Mouse (Mus musculus): ENCODE results near the gene Stx17. TPM values are rescaled to one million over a fixed set of nuclear protein-coding genes. Genes with fewer than 3 reads are reported as not detected.

The Stx17 gene
- 21.3 and 21.9 TPM in 2 replicates for polyA plus RNA-seq (2014; fragmentation: Nextera tagmentation; extraction: Ambion mirVana)

DNA sequence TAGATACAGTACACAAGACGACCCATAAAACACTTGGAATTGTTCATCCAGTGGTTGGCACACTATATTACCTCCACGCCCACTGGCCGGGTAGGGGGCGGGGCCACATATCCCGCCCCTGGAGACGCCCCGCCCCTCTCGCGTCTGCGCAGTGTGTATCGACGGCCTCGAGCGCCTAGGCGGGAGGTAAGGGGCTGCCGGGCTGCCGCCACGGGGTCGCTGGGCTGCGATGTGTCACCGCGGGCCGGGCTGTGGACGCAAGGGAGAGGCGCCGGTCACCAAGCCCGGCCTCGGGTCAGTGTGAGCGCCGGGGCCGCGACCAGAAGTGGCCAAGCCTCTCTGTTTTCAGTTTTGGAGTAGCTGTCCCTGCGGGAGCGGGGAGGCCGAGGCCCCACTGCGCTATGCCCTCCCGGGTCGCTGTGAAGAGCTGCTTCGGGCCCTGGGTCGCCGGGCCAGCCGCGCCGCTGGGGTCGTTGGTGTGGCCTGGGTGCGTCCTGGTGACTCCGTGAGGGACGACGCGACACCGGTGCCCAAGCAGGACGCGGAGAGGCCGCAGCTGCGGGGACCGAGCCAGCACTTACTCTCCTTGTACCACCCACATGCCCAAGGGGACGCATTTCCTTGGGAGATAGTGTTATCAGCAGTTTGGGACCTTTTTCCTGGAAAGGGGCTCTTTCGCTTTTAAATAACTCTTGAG lies at the start of gene Stx17:
Gene Stx17 (plus strand): TSS at position 143 of the 697 bp plus-strand sequence.
- no peaks in the 10 kb centered on the region for H3K27me3 ChIP-seq (ENCODE audit: control insufficient read depth, insufficient read depth, low read length)
- H3K4me3 ChIP-seq (ENCODE audit: low read depth, low read length) = peak within 1 kb of the TSS; percentile 75
- no peaks in the 10 kb centered on the region for H3K4me1 ChIP-seq (ENCODE audit: control insufficient read depth, insufficient read depth, low read length)
- H3K27ac ChIP-seq (ENCODE audit: low read depth, low read length) = no peak within 1 kb of the TSS
- peak; percentile 100 for ATAC-seq (replicated peaks; ENCODE audit: insufficient number of reproducible peaks, low FRiP score, low TSS enrichment)
- peak within 1 kb of the TSS; percentile 89 for H3K9ac ChIP-seq (ENCODE audit: low read depth, low read length)
- peak within 1 kb of the TSS; percentile 74 for H3K4me2 ChIP-seq
- H3K9me3 ChIP-seq (replicated peaks; ENCODE audit: control insufficient read depth, low read length) = no peaks in the 10 kb centered on the region
- WGBS (ENCODE audit: insufficient replicate concordance) = under 1% methylated on average over 58 of the region's 58 CpGs
- no peaks in the 10 kb centered on the region for H3K36me3 ChIP-seq (ENCODE audit: control insufficient read depth, insufficient read depth, low read length)

GRCm38 (mm10) chr4:48076693-48077471 lies 47.8 kb upstream of the Stx17 start:
- Histone ChIP-seq H3K27me3 (ENCODE audit: control insufficient read depth, insufficient read depth, low read length) (no peaks in the 10 kb centered on the region), H3K27ac (ENCODE audit: low read depth, low read length) (no peak overlapping the region), H3K4me3 (ENCODE audit: low read depth, low read length) (no peak overlapping the region), H3K4me1 (ENCODE audit: control insufficient read depth, insufficient read depth, low read length) (peaks cover 6% of the 10 kb centered on the region), H3K36me3 (ENCODE audit: control insufficient read depth, insufficient read depth, low read length) (no peaks in the 10 kb centered on the region), H3K4me2 (no peak overlapping the region), H3K9me3 (replicated peaks; ENCODE audit: control insufficient read depth, low read length) (no peaks in the 10 kb centered on the region), H3K9ac (ENCODE audit: low read depth, low read length) (no peak overlapping the region)
- WGBS (ENCODE audit: insufficient replicate concordance) = 63% methylated on average over 13 of the region's 13 CpGs
- ATAC-seq (replicated peaks; ENCODE audit: insufficient number of reproducible peaks, low FRiP score, low TSS enrichment) = peak; percentile 22; the same call in 1 of the 2 replicates

GRCm38 (mm10) chr4:48078213-48078612 lies 46.5 kb upstream of the Stx17 start:
- Histone ChIP-seq H3K9me3 (replicated peaks; ENCODE audit: control insufficient read depth, low read length) (no peaks in the 10 kb centered on the region), H3K36me3 (ENCODE audit: control insufficient read depth, insufficient read depth, low read length) (no peaks in the 10 kb centered on the region), H3K27me3 (ENCODE audit: control insufficient read depth, insufficient read depth, low read length) (no peaks in the 10 kb centered on the region), H3K4me3 (ENCODE audit: low read depth, low read length) (no peak overlapping the region), H3K4me2 (peak overlapping the region; percentile 14), H3K9ac (ENCODE audit: low read depth, low read length) (no peak overlapping the region), H3K4me1 (ENCODE audit: control insufficient read depth, insufficient read depth, low read length) (peaks cover 6% of the 10 kb centered on the region), H3K27ac (ENCODE audit: low read depth, low read length) (no peak overlapping the region)
- no peak for ATAC-seq (replicated peaks; ENCODE audit: insufficient number of reproducible peaks, low FRiP score, low TSS enrichment)
- 11% methylated on average over 4 of the region's 4 CpGs for WGBS (ENCODE audit: insufficient replicate concordance)

DNA sequence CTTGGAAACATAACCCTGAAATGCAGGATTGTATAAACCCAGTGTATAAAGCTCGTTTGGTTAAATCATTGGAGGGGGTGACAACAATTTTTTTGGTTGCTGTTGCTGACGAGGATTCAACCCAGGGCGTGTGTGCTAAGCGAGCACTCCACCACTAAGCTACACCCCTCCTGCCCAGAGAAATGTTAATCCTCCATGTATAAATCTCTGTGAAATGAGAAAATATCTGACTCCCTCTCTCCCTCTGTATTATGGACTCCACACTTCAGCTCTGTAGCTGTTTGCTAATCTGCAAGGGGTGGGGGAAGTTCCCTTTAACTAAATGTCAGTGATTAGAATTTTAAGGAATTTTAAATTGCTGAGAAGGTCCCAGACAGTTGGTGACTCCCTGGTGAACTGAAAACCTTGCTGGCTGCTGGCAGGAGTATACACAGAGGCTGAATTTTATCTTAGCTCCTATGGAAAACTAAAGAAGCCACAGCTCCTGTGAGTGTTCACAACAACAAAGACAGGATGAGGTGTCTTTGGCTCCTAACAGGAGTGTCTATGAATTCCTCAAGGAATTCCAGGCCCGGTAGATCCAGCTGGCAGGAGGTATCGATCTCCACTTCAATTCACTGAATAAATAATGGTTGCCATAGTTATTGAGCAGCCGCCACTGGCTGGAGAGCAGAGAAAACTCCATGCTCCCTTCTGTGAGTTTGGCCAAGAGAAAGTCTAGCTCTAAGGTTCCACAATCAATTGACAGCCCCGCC lies 45.3 kb upstream of the Stx17 start:
- Histone ChIP-seq H3K9ac (ENCODE audit: low read depth, low read length) (no peak overlapping the region), H3K4me2 (no peak overlapping the region), H3K27me3 (ENCODE audit: control insufficient read depth, insufficient read depth, low read length) (no peaks in the 10 kb centered on the region), H3K27ac (ENCODE audit: low read depth, low read length) (no peak overlapping the region), H3K9me3 (replicated peaks; ENCODE audit: control insufficient read depth, low read length) (no peaks in the 10 kb centered on the region), H3K4me1 (ENCODE audit: control insufficient read depth, insufficient read depth, low read length) (peaks cover 6% of the 10 kb centered on the region), H3K36me3 (ENCODE audit: control insufficient read depth, insufficient read depth, low read length) (no peaks in the 10 kb centered on the region), H3K4me3 (ENCODE audit: low read depth, low read length) (no peak overlapping the region)
- ATAC-seq (replicated peaks; ENCODE audit: insufficient number of reproducible peaks, low FRiP score, low TSS enrichment) = no peak
- 56% methylated on average over 8 of the region's 8 CpGs for WGBS (ENCODE audit: insufficient replicate concordance)

DNA sequence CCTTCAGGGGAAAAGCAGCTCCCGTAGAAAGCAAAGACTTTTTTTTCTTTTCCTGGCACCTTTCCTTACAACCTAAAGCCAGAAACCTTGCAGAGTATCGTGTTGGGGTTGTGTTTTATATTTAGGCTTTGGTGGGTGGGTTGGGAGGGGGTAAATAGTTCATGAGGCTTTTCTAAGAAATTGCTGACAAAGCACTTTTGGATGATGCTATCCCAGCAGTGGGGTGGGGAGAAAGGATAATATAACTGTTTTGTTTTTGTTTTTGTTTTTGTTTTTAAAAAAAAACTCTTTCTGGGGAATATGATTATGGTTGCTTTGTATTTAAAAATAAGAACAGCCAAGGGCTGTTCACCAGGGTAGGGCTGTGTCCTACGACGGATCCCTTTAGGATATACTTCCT lies 41.3 kb upstream of the Stx17 start:
- 89% methylated on average over 4 of the region's 4 CpGs for WGBS (ENCODE audit: insufficient replicate concordance)

GRCm38 (mm10) chr4:48086609-48087008 lies 38.1 kb upstream of the Stx17 start:
- WGBS (ENCODE audit: insufficient replicate concordance) = 58% methylated on average over 6 of the region's 6 CpGs
- ATAC-seq (replicated peaks; ENCODE audit: insufficient number of reproducible peaks, low FRiP score, low TSS enrichment) = no peak

More for the DNA sequence above, 41.3 kb upstream of the Stx17 start:
- ATAC-seq (replicated peaks; ENCODE audit: insufficient number of reproducible peaks, low FRiP score, low TSS enrichment) = no peak
- no peak overlapping the region for H3K27ac ChIP-seq (ENCODE audit: low read depth, low read length)
- H3K4me2 ChIP-seq = no peak overlapping the region
- H3K4me1 ChIP-seq (ENCODE audit: control insufficient read depth, insufficient read depth, low read length) = no peaks in the 10 kb centered on the region
- H3K36me3 ChIP-seq (ENCODE audit: control insufficient read depth, insufficient read depth, low read length) = no peaks in the 10 kb centered on the region
- H3K27me3 ChIP-seq (ENCODE audit: control insufficient read depth, insufficient read depth, low read length) = no peaks in the 10 kb centered on the region
- no peak overlapping the region for H3K4me3 ChIP-seq (ENCODE audit: low read depth, low read length)
- H3K9me3 ChIP-seq (replicated peaks; ENCODE audit: control insufficient read depth, low read length) = no peaks in the 10 kb centered on the region
- H3K9ac ChIP-seq (ENCODE audit: low read depth, low read length) = no peak overlapping the region

DNA sequence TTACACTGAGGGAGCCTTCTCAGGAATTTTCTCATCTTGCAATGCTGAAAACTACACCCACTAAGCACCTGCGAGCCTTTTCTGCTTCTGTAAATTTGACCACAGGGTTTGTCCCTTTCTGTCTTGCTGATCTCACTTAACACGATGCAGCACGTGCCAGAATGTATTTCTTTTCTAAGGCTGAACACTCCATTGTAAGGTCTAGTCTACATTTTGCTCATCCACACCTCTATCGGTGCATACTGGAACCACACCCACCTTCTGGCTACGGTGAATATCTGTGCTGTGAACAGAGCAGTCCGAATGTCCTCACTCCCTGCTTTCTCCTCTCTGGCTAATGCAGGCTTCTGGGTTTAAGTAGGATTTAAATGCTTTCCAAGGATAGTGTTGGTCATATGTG lies 37.2 kb upstream of the Stx17 start:
- WGBS (ENCODE audit: insufficient replicate concordance) = 75% methylated on average over 6 of the region's 6 CpGs
- Histone ChIP-seq H3K27me3 (ENCODE audit: control insufficient read depth, insufficient read depth, low read length) (no peaks in the 10 kb centered on the region), H3K4me1 (ENCODE audit: control insufficient read depth, insufficient read depth, low read length) (no peaks in the 10 kb centered on the region), H3K4me3 (ENCODE audit: low read depth, low read length) (no peak overlapping the region), H3K9me3 (replicated peaks; ENCODE audit: control insufficient read depth, low read length) (no peaks in the 10 kb centered on the region), H3K4me2 (no peak overlapping the region), H3K27ac (ENCODE audit: low read depth, low read length) (no peak overlapping the region), H3K9ac (ENCODE audit: low read depth, low read length) (no peak overlapping the region), H3K36me3 (ENCODE audit: control insufficient read depth, insufficient read depth, low read length) (no peaks in the 10 kb centered on the region)
- ATAC-seq (replicated peaks; ENCODE audit: insufficient number of reproducible peaks, low FRiP score, low TSS enrichment) = no peak

More at GRCm38 (mm10) chr4:48086609-48087008, 38.1 kb upstream of the Stx17 start:
- H3K27ac ChIP-seq (ENCODE audit: low read depth, low read length) = no peak overlapping the region
- no peaks in the 10 kb centered on the region for H3K9me3 ChIP-seq (replicated peaks; ENCODE audit: control insufficient read depth, low read length)
- no peak overlapping the region for H3K4me3 ChIP-seq (ENCODE audit: low read depth, low read length)
- H3K36me3 ChIP-seq (ENCODE audit: control insufficient read depth, insufficient read depth, low read length) = no peaks in the 10 kb centered on the region
- no peak overlapping the region for H3K4me2 ChIP-seq
- no peaks in the 10 kb centered on the region for H3K27me3 ChIP-seq (ENCODE audit: control insufficient read depth, insufficient read depth, low read length)
- H3K9ac ChIP-seq (ENCODE audit: low read depth, low read length) = no peak overlapping the region
- H3K4me1 ChIP-seq (ENCODE audit: control insufficient read depth, insufficient read depth, low read length) = no peaks in the 10 kb centered on the region

DNA sequence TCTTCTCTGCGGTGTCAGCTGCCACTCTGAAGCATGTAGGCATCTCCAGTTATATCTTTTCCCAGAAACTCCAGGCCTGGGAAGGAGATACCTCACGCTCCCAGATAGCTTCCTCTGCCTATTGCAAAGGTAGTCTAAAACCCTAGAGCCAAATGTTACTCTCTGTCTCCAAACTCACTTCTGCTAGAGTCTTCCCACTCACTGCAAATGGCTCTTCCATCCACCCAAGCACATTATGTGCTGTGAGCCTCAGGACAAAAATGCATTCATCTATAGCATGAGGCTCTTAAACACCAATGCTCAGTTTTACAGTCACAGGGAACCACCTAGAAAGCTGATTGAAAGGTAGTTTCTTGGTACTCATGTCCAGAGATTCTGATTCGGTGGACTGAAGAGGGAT lies 31.5 kb upstream of the Stx17 start:
- Histone ChIP-seq H3K27ac (ENCODE audit: low read depth, low read length) (no peak overlapping the region), H3K4me3 (ENCODE audit: low read depth, low read length) (no peak overlapping the region), H3K9me3 (replicated peaks; ENCODE audit: control insufficient read depth, low read length) (no peaks in the 10 kb centered on the region), H3K4me2 (no peak overlapping the region), H3K9ac (ENCODE audit: low read depth, low read length) (no peak overlapping the region), H3K4me1 (ENCODE audit: control insufficient read depth, insufficient read depth, low read length) (no peaks in the 10 kb centered on the region), H3K36me3 (ENCODE audit: control insufficient read depth, insufficient read depth, low read length) (no peaks in the 10 kb centered on the region), H3K27me3 (ENCODE audit: control insufficient read depth, insufficient read depth, low read length) (no peaks in the 10 kb centered on the region)
- 74% methylated on average over 3 of the region's 3 CpGs for WGBS (ENCODE audit: insufficient replicate concordance)
- ATAC-seq (replicated peaks; ENCODE audit: insufficient number of reproducible peaks, low FRiP score, low TSS enrichment) = no peak
